Mouse (Mus musculus) megakaryocyte, embryonic 14.5 days (primary cell): ENCODE data around the gene Gclc.

Experiments used
- FLI1 ChIP-seq: IDR thresholded peaks from 2 replicates; pipeline ENCODE4 v1.6.1; 2012; ENCODE audit warnings: low read length, inconsistent platforms, mixed read lengths
- GATA1 ChIP-seq: IDR thresholded peaks from 3 replicates; pipeline ENCODE4 v1.6.1; 2012; ENCODE audit warnings: mixed read lengths, low read length, inconsistent platforms, borderline replicate concordance

- no peak for TF ChIP-seq GATA1
- TF ChIP-seq FLI1, result no peak
Observed at GRCm38 (mm10) chr9:77770909-77771308, 16.6 kb downstream of the Gclc start.
